Mouse (Mus musculus) kidney, postnatal 25 days (tissue): ENCODE measurements around the gene Olfr159.

ENCODE experiments used
- DNase-seq, 2 experiments: peaks; one replicate each; pipeline ENCODE4 v3.0.0; 2021; ENCODE audit warnings: mixed read lengths in 2 of 2

Olfr159 gene

DNA sequence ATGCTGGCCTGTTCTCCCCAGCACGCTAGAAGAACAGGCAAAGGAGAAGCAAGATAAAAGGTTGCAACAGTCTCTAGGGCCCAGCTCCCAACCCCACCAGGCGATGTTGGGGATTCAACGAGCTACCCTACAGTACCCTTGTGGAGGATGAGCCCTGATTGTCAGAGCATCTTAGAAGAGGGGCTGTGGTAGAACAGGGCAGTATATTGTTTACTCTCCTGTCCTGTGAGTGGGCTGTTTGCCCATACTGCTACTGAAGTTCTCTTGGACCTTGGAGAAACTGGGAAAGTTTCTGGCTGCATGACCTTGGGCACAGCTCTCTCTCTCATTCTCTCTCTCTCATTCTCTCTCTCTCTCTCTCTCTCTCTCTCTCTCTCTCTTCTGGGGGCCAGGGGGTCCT, 41.7 kb downstream of the Olfr159 start:
- no peak for DNase-seq

GRCm38 (mm10) chr4:43728576-43728954, 42.2 kb downstream of the Olfr159 start:
- peak; percentile 60 to 78 for DNase-seq

GRCm38 (mm10) chr4:43727718-43728575, 42.9 kb downstream of the Olfr159 start:
- DNase-seq: no peak

- peak; percentile 85 to 92 for DNase-seq
These were observed 43.8 kb downstream of the Olfr159 start, which contains the start of gene Hrct1 for GRCm38 (mm10) chr4:43726995-43727394. Gene Hrct1, plus strand, starts transcription at chr4:43727188.

GRCm38 (mm10) chr4:43726228-43726993, 44.4 kb downstream of the Olfr159 start:
- peak; percentile 42 to 65 for DNase-seq

- DNase-seq: peak in 1 of 2 experiments; percentile 65
These were observed 46.0 kb downstream of the Olfr159 start for GRCm38 (mm10) chr4:43724764-43725163.

DNA sequence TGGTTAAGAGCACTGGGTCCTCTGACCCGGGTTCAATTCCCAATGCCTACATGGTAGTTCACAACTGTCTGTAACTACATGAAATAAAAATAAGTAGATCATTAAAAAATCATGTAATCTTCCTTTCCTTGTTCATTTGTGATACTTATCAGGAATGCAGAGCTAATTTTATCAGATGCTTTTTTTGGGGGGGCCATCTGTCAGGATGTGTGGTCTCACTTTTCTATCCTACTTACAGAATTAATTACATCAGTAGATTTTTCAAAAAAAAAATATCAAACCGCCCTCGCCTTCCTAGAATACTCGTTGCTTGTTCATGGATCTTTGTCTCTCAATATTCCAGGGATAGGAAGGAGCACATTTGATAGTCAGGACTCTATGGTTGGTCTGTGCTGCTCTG, 48.6 kb downstream of the Olfr159 start:
- no peak for DNase-seq

GRCm38 (mm10) chr4:43720491-43721228, 50.1 kb downstream of the Olfr159 start:
- no peak for DNase-seq
